Mouse (Mus musculus): ENCODE data around the gene Pzp.

Pzp gene

GRCm38 (mm10) chr6:128526601-128527000 is at the start of gene Pzp:
Pzp (minus strand) TSS chr6:128526720.
- DNase-seq = no peak

- no peak for DNase-seq
Measured at GRCm38 (mm10) chr6:128566589-128566988, 40.1 kb upstream of the Pzp start.

- DNase-seq = no peak
Measured at GRCm38 (mm10) chr6:128554049-128554448, 27.5 kb upstream of the Pzp start.

GRCm38 (mm10) chr6:128549463-128550452 is 23.2 kb upstream of the Pzp start:
- no peak for DNase-seq

- no peak for DNase-seq
Measured at GRCm38 (mm10) chr6:128548532-128548931, 22.0 kb upstream of the Pzp start.

GRCm38 (mm10) chr6:128545402-128545801 is 18.9 kb upstream of the Pzp start:
- no peak for DNase-seq

GRCm38 (mm10) chr6:128543226-128543625 is 16.7 kb upstream of the Pzp start:
- no peak for DNase-seq

GRCm38 (mm10) chr6:128535250-128535649 is 8.7 kb upstream of the Pzp start:
- no peak for DNase-seq

GRCm38 (mm10) chr6:128533296-128533695 is 6.8 kb upstream of the Pzp start:
- DNase-seq = no peak

- DNase-seq = no peak
Measured at GRCm38 (mm10) chr6:128532701-128533100, 6.2 kb upstream of the Pzp start.

- no peak for DNase-seq
Measured at GRCm38 (mm10) chr6:128528491-128528890, 2.0 kb upstream of the Pzp start.

- no peak for DNase-seq
Measured at GRCm38 (mm10) chr6:128527110-128527509, 590 bp upstream of the Pzp start.

GRCm38 (mm10) chr6:128525801-128526200 is 719 bp downstream of the Pzp start:
- DNase-seq = no peak

- DNase-seq = no peak
Measured at GRCm38 (mm10) chr6:128523360-128523759, 3.2 kb downstream of the Pzp start.

- no peak for DNase-seq
Measured at GRCm38 (mm10) chr6:128519159-128519558, 7.4 kb downstream of the Pzp start.

GRCm38 (mm10) chr6:128505676-128506236 is 20.8 kb downstream of the Pzp start:
- no peak for DNase-seq

- no peak for DNase-seq
Measured at GRCm38 (mm10) chr6:128504743-128505142, 21.8 kb downstream of the Pzp start.

GRCm38 (mm10) chr6:128495346-128495745 is 31.2 kb downstream of the Pzp start:
- no peak for DNase-seq

- no peak for DNase-seq
Measured at GRCm38 (mm10) chr6:128494646-128495331, 31.7 kb downstream of the Pzp start.

- DNase-seq = no peak
Measured at GRCm38 (mm10) chr6:128491916-128492315, 34.6 kb downstream of the Pzp start.

GRCm38 (mm10) chr6:128490141-128490540 is 36.4 kb downstream of the Pzp start:
- DNase-seq = no peak

GRCm38 (mm10) chr6:128487736-128488135 is 38.8 kb downstream of the Pzp start:
- no peak for DNase-seq

All from cerebellum, adult 9-10 months (tissue).